Mouse (Mus musculus): ENCODE data around the gene Selenop. TPM values are rescaled to one million over a fixed set of nuclear protein-coding genes. Genes with fewer than 3 reads are reported as not detected.

Gene Selenop
- polyA plus RNA-seq, 1 experiment from 2014 or later: 147 TPM

DNA sequence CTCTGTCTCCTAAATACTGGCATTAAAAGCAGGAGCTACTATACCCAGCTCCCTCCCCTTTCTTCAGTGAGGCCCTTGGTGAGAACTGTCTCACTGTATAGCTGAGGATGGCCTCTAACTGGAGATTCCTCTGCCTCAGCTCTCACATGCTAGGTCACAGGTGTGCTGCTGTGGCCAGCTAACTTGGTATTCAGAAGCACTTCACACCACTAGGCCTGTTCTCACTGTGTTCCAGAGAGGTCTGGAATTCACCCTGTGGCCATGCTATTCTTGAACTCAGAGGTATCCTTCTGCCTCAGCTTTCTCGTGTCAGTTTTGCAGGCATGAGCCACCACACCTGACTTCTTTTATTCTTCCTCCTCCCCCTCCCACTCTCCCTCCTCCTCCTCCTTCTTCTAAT lies 4.8 kb downstream of the Selenop start:
- H3K4me3 ChIP-seq (replicated peaks): no peak overlapping the region

DNA sequence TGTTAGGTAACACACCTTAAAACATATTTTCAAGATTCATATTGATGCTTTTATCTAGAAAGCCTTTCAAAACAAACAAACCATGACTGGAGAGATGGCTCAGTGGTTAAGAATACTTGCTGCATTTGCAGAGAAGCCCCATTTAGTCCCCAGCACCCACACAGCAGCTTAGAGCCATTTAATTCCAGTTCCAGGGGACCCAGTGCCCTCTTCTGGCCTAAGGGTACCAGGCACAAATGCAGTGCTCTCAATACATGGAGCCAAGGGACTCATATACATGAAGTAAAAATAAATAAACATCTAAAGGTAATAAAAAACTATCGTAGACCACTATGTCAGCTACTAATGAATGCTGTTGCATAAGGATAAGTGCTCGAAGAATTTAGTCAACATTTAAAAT lies 9.0 kb downstream of the Selenop start:
- no peak overlapping the region for H3K9ac ChIP-seq
- H3K27ac ChIP-seq: no peak overlapping the region
- H3K4me2 ChIP-seq: no peak overlapping the region
- 80% methylated on average over 2 of the region's 2 CpGs for WGBS
- ATAC-seq (replicated peaks; ENCODE audit: low FRiP score): no peak
- no peak overlapping the region for H3K4me3 ChIP-seq (replicated peaks)
- no peaks in the 10 kb centered on the region for H3K4me1 ChIP-seq
- H3K27me3 ChIP-seq: no peaks in the 10 kb centered on the region
- no peaks in the 10 kb centered on the region for H3K9me3 ChIP-seq (replicated peaks)
- H3K36me3 ChIP-seq: peaks cover 31% of the 10 kb centered on the region

More for the DNA sequence above, 4.8 kb downstream of the Selenop start:
- no peaks in the 10 kb centered on the region for H3K9me3 ChIP-seq (replicated peaks)
- H3K4me2 ChIP-seq: 0 out of 2 replicates have a peak overlapping the region, but pooled peaks have one; percentile 19
- peaks cover 12% of the 10 kb centered on the region for H3K4me1 ChIP-seq
- H3K27me3 ChIP-seq: no peaks in the 10 kb centered on the region
- no peak overlapping the region for H3K9ac ChIP-seq
- 76% methylated on average over 1 of the region's 1 CpGs for WGBS
- peaks cover 19% of the 10 kb centered on the region for H3K36me3 ChIP-seq
- no peak for ATAC-seq (replicated peaks; ENCODE audit: low FRiP score)
- H3K27ac ChIP-seq: no peak overlapping the region

DNA sequence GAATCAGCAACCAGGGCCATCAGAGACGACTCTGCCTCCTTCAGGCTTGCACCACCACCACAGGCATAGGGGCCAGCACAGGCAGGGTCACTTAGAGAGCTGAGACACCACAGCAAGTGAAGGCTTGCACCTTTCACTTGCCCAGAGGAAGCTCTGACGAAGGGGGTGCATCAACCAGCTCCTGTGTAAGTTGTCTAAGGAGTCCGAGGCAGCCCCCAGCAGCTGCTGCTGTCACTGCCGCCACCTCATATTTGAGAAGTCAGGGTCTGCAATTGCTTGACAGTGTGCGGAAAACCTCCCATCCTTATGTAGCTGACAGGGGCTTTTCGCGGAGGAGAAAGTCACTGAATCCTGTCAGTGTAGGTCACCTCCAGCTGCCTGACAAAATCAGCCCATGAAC lies 10.9 kb downstream of the Selenop start:
- H3K4me3 ChIP-seq (replicated peaks): no peak overlapping the region
- H3K4me1 ChIP-seq: no peaks in the 10 kb centered on the region
- H3K36me3 ChIP-seq: peaks cover 31% of the 10 kb centered on the region
- 87% methylated on average over 7 of the region's 7 CpGs for WGBS
- no peak overlapping the region for H3K9ac ChIP-seq
- H3K27me3 ChIP-seq: no peaks in the 10 kb centered on the region
- no peaks in the 10 kb centered on the region for H3K9me3 ChIP-seq (replicated peaks)
- no peak for ATAC-seq (replicated peaks; ENCODE audit: low FRiP score)
- H3K4me2 ChIP-seq: no peak overlapping the region
- no peak overlapping the region for H3K27ac ChIP-seq

DNA sequence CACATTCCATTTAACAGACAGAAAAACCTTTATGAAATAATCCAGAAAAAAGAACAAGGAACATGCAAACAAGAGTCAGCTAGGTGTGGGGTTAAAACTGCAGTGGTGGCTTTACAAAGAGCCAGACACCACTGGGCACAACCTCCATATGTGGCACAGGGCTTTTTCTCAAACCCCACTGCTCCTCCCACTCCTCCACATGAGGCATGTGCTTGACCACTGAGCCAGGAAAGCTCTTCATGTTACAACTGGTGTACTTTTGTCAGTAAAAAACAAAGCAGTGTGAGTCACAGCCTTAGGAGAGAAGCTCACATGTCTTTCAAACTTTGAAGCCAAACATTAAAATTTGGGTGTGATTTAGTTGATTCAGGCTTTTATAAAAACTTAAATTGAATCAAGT lies 12.9 kb downstream of the Selenop start:
- H3K4me3 ChIP-seq (replicated peaks): no peak overlapping the region
- H3K36me3 ChIP-seq: peaks cover 25% of the 10 kb centered on the region
- H3K9me3 ChIP-seq (replicated peaks): no peaks in the 10 kb centered on the region
- no peak overlapping the region for H3K9ac ChIP-seq
- H3K4me1 ChIP-seq: no peaks in the 10 kb centered on the region
- no peak overlapping the region for H3K4me2 ChIP-seq
- no peak overlapping the region for H3K27ac ChIP-seq
- no peaks in the 10 kb centered on the region for H3K27me3 ChIP-seq
- no peak for ATAC-seq (replicated peaks; ENCODE audit: low FRiP score)

DNA sequence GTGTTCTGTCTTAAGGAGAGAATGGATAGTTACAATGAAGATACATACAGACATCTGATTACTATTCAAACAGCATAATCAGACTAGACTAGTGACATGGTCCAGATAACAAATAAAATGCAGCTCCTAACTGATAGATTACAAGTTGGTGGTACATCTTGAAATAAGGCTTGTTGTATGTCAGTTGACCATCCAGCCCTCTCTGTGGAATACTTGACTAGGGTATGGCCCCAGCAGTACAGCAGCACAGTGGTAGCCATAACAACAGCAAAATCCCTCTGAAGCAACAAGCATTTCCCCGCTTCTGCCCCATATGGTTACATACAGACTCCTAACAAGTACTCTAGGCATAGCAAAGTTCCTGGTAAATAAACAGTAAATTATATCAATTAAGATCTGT lies 13.4 kb downstream of the Selenop start:
- H3K9ac ChIP-seq: no peak overlapping the region
- H3K4me2 ChIP-seq: no peak overlapping the region
- no peak for ATAC-seq (replicated peaks; ENCODE audit: low FRiP score)
- H3K4me1 ChIP-seq: no peaks in the 10 kb centered on the region
- 95% methylated on average over 1 of the region's 1 CpGs for WGBS
- H3K27ac ChIP-seq: no peak overlapping the region
- no peaks in the 10 kb centered on the region for H3K27me3 ChIP-seq
- no peaks in the 10 kb centered on the region for H3K9me3 ChIP-seq (replicated peaks)
- no peak overlapping the region for H3K4me3 ChIP-seq (replicated peaks)
- peaks cover 22% of the 10 kb centered on the region for H3K36me3 ChIP-seq

DNA sequence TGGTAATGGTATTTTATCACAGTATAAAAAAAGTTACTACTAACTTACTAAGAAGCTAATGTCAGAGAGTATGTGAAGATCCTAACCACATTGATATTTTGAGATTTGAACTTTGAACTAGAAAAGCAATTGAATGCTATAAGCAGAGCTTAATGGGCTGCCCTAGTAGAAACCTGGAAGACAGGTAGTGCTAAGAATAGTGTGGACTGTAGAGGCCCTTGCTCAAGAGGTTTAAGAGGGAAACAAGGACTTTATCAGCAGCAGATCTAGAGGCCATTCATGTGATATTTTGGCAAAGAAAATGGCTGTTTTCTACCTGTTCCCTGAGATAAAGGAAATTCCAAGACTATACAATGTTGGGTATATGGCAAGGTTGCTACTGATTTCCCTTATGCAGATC lies 17.7 kb downstream of the Selenop start:
- Histone ChIP-seq H3K27ac (no peak overlapping the region), H3K36me3 (no peaks in the 10 kb centered on the region), H3K4me1 (no peaks in the 10 kb centered on the region), H3K9ac (no peak overlapping the region), H3K4me3 (replicated peaks) (no peak overlapping the region), H3K27me3 (no peaks in the 10 kb centered on the region), H3K4me2 (no peak overlapping the region), H3K9me3 (replicated peaks) (no peaks in the 10 kb centered on the region)
- no peak for ATAC-seq (replicated peaks; ENCODE audit: low FRiP score)

DNA sequence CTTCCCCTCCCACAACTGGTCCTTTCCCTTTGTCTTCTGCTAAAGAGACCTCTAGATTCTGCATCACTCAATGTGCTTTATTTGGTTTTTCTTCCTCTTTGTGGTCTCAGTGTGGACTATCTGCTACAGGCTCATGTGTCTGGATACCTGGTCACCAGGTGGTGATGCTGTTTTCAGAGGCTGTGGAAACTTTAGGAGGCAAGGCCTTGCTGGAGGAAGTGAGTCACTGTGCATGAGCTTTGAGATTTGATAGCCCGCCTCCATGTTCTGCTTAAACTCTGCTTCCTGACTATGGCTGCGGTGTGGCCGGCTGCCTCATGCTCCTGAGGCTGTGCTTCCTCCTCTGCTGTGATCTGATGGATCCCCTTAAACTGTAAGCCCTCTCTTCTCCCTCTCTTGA lies 22.1 kb downstream of the Selenop start:
- Histone ChIP-seq H3K9ac (no peak overlapping the region), H3K9me3 (replicated peaks) (no peaks in the 10 kb centered on the region), H3K36me3 (no peaks in the 10 kb centered on the region), H3K4me3 (replicated peaks) (no peak overlapping the region), H3K4me2 (no peak overlapping the region), H3K27ac (no peak overlapping the region), H3K4me1 (no peaks in the 10 kb centered on the region), H3K27me3 (no peaks in the 10 kb centered on the region)
- no peak for ATAC-seq (replicated peaks; ENCODE audit: low FRiP score)
- WGBS: 86% methylated on average over 3 of the region's 3 CpGs

DNA sequence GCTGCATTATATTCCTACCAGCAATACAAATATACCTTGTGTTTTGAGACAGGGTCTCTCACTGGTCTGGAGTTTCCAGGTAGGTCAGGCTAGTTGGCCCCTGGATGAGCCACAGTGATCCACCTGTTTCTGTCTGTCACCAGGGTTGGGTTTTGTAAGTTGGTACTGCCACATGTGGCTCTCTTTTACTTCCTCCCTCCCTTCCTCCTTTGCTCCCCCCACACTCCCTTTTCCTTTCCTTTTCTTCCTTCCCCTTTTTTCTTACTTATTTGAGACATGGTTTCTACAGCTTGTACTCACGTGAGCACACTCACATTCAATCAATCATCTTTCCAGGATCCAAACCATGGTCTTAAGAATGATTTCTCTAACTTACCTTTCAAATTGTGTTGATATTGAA lies 25.1 kb downstream of the Selenop start:
- no peak for ATAC-seq (replicated peaks; ENCODE audit: low FRiP score)
- no peak overlapping the region for H3K4me3 ChIP-seq (replicated peaks)
- no peak overlapping the region for H3K4me2 ChIP-seq
- WGBS: 68% methylated on average over 1 of the region's 1 CpGs
- H3K4me1 ChIP-seq: no peaks in the 10 kb centered on the region
- no peaks in the 10 kb centered on the region for H3K9me3 ChIP-seq (replicated peaks)
- H3K9ac ChIP-seq: no peak overlapping the region
- H3K36me3 ChIP-seq: no peaks in the 10 kb centered on the region
- no peak overlapping the region for H3K27ac ChIP-seq
- H3K27me3 ChIP-seq: no peaks in the 10 kb centered on the region

DNA sequence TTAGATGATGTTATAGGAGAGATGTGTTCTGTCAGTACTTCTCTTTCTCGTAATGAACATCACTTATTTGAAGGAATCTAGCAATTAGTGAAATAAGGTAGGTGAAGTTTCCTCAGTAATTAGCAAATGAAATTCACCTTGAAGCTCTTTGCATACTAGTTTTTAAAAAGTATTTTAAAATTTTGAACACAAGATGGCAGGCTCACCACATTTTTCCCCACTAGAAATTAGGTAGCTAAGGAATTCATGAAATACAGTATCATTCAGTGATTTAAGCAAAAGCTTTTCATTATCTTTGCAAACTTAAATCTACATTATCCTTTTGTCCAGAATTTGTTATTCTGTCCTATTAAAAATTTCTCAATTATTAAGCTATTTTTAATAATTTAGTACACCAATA lies 27.6 kb downstream of the Selenop start:
- Histone ChIP-seq H3K27ac (no peak overlapping the region), H3K36me3 (no peaks in the 10 kb centered on the region), H3K4me2 (no peak overlapping the region), H3K4me3 (replicated peaks) (no peak overlapping the region), H3K9ac (no peak overlapping the region), H3K9me3 (replicated peaks) (no peaks in the 10 kb centered on the region), H3K27me3 (no peaks in the 10 kb centered on the region), H3K4me1 (no peaks in the 10 kb centered on the region)
- 75% methylated on average over 1 of the region's 1 CpGs for WGBS
- no peak for ATAC-seq (replicated peaks; ENCODE audit: low FRiP score)

DNA sequence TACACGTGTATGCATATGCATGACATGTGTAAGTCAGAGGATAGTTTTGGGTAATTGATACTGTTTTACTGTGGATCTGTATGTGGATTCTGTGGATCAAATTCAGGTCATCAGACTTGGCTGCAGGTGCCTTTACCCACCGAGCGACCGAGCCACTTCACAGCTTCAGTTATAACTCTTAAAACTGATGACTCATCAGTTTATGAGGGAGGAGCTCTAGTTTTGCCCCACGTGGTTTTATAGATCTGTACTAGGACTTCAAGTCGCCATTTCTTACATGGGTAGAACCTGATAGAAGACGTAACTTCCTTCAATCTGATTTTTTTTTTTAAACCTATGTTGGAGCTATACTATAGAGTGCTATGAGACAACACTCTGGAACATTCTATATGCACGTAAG lies 29.3 kb downstream of the Selenop start:
- H3K27me3 ChIP-seq: no peaks in the 10 kb centered on the region
- 75% methylated on average over 8 of the region's 8 CpGs for WGBS
- H3K4me2 ChIP-seq: no peak overlapping the region
- H3K36me3 ChIP-seq: no peaks in the 10 kb centered on the region
- H3K9ac ChIP-seq: no peak overlapping the region
- ATAC-seq (replicated peaks; ENCODE audit: low FRiP score): no peak
- no peaks in the 10 kb centered on the region for H3K4me1 ChIP-seq
- H3K9me3 ChIP-seq (replicated peaks): no peaks in the 10 kb centered on the region
- no peak overlapping the region for H3K4me3 ChIP-seq (replicated peaks)
- H3K27ac ChIP-seq: no peak overlapping the region

DNA sequence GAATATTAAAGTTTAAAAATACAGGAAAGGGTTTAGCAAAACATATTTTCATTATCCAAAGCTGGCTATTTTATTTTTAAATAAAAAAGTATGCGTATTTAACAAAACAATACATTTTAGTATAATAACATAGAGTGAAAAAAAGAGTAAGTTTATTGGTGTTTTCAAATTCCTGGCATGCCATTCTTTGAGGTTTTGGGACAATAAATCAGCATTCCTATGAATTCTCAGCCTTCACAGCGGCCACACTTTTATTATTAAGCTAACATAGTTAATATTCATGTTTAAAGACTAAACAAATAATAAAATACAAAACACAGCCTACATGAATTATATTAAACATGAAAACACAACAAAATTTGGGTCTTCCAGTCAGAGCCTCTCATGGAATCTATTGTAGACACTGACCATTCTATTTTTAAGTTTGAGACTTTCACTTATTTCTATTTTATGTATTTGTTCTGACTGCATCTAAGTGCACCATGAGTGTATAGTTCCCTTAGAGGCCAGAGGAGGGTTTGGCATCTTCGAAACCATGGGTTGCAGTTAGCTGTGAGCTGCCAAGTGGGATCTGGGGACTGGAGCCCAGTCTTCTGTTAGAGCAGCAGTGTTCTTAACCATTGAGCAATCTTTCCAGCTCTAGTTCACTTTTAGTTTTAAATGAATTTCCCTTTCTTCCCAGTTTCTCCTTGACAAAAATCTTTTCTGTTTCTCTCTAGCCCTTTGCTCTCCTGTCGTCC lies 32.2 kb downstream of the Selenop start:
- ATAC-seq (replicated peaks; ENCODE audit: low FRiP score): no peak
- H3K9ac ChIP-seq: no peak overlapping the region

DNA sequence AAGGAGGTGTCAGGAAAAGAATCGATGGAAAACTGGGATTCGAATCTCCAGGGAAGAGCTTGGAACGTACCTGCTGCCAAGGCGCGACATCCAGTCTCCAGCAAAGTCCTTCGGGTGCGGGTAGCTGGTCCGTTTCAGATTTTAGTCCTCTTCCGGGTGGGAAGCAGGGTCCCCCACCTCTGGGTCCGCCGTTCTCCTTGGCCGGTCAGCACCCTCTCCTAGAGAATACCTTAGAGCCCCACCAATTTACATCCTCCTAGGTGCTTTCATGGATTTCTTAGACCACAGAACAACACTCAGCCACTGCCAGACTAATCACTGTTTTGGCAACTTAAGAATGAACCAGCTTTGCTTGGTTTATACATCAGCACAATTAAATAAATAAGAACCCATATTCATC lies 35.1 kb downstream of the Selenop start, which contains the start of gene Ccdc152:
Gene Ccdc152 (minus strand): TSS at position 101 of the 400 bp plus-strand sequence.
- Histone ChIP-seq H3K36me3 (no peaks in the 10 kb centered on the region), H3K27me3 (no peaks in the 10 kb centered on the region), H3K4me3 (replicated peaks) (no peak within 1 kb of the TSS), H3K4me2 (no peak within 1 kb of the TSS), H3K9ac (no peak within 1 kb of the TSS), H3K4me1 (no peaks in the 10 kb centered on the region), H3K27ac (no peak within 1 kb of the TSS), H3K9me3 (replicated peaks) (no peaks in the 10 kb centered on the region)
- ATAC-seq (replicated peaks; ENCODE audit: low FRiP score): no peak
- WGBS: 91% methylated on average over 12 of the region's 12 CpGs

More for the DNA sequence above, 32.2 kb downstream of the Selenop start:
- WGBS: 64% methylated on average over 4 of the region's 4 CpGs
- Histone ChIP-seq H3K4me2 (no peak overlapping the region), H3K4me1 (no peaks in the 10 kb centered on the region), H3K27ac (no peak overlapping the region), H3K9me3 (replicated peaks) (no peaks in the 10 kb centered on the region), H3K27me3 (no peaks in the 10 kb centered on the region), H3K4me3 (replicated peaks) (no peak overlapping the region), H3K36me3 (no peaks in the 10 kb centered on the region)

DNA sequence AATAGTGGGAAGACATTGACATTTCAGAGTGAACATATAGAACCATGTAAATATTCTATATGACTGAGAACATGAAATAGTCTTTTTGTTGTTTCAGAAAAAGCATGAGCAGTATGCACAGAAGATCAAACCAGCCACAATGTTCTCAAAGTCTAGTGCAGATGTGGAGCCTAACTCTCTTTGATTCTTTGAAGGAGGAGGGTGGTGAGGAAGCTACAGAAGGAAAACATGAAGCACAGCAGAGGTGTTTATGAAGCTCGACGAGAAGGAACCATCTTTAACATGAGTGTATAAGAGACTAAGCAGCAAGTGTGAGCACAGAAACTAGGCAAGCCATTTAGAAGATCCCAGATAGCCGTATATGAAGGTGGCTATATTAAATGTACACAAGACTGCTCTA lies 41.5 kb downstream of the Selenop start:
- WGBS: 82% methylated on average over 3 of the region's 3 CpGs
- H3K4me1 ChIP-seq: no peaks in the 10 kb centered on the region
- H3K9me3 ChIP-seq (replicated peaks): no peaks in the 10 kb centered on the region
- no peak overlapping the region for H3K4me3 ChIP-seq (replicated peaks)
- no peaks in the 10 kb centered on the region for H3K36me3 ChIP-seq
- H3K27ac ChIP-seq: no peak overlapping the region
- no peaks in the 10 kb centered on the region for H3K27me3 ChIP-seq
- ATAC-seq (replicated peaks; ENCODE audit: low FRiP score): no peak
- no peak overlapping the region for H3K9ac ChIP-seq
- H3K4me2 ChIP-seq: no peak overlapping the region
